Mouse (Mus musculus) cerebellum, adult 2 months (tissue): ENCODE measurements at regions not wholly inside any gene's neighbourhood (a gene's known extent, or its start where the extent isn't known, plus 50 kb on each side); places are given as distances from the start of the nearest gene placed in this dataset.

ENCODE experiments used
- CTCF ChIP-seq: fragments of 200-500 bp; IDR thresholded peaks from 2 replicates; pipeline ENCODE4 v1.5.1; 2011; ENCODE audit warnings: low read depth, mild to moderate bottlenecking, control low read depth, low read length, moderate library complexity, borderline replicate concordance; ENCODE audit not compliant: insufficient read depth
- POLR2A ChIP-seq: fragments of 200-500 bp; IDR thresholded peaks from 2 replicates; pipeline ENCODE4 v1.6.1; 2011; ENCODE audit warnings: low read length, control low read depth, borderline replicate concordance; ENCODE audit not compliant: insufficient read depth

DNA sequence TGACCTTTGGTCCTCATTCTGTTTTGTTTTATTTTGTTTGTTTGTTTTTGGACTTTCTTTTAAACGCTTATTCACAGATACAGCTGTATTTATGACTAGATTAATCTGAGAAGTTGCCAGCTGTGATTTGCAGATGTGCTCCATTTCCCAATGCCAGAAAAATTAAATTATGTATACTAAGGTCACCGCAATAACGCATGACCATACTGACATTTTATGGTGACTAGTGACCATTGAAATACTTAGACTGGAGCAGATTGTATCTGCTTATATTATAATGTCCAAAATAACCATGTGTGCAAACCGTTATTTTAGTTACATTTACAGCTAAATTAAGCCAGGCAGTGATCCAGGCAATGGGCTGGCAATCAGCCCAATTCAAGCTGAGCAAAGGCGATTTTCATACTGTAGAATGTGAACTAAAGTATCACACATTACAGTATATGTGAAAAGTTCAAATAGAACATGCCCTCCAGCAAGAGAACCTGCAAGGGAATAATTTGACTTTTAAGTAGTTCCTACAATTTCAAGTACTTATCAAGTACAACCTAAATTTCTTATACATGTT is 1401.0 kb upstream of the Gm7489 start:
- TF ChIP-seq CTCF (no peak), POLR2A (no peak)
